ENCODE assay signal across 9 mouse cellular contexts in genomic region chr7:34606729-34607128, GRCm38 (mm10). TPM values are rescaled to one million over a fixed set of nuclear protein-coding genes. Genes with fewer than 3 reads are reported as not detected.
DNase-seq lines count a peak whose midpoint lies in the region; ATAC-seq lines count a peak whose summit lies in the region.
"Had no signal": no experiment of that assay in that cellular context is flagged by ENCODE, and none has a peak within 500 bp of the region (broad histone marks: within the 10 kb centered on the region; RNA-seq: fewer than 3 reads in every experiment).

No protein-coding gene starts in this region.

- H3K36me3 ChIP-seq in limb, embryonic 11.5 days (ENCODE audit: control insufficient read depth, insufficient read depth, low read length), result no peaks in the 10 kb centered on the region

- peak; percentile 94 to 95 for DNase-seq in cerebellum, postnatal 10 days
- no peak for DNase-seq in cerebellum, adult 11-12 months
- peak; percentile 22 for DNase-seq in right cerebral cortex, postnatal 4 days
- no peak for DNase-seq in right cerebral cortex, postnatal 25 days
- DNase-seq in limb, embryonic 11.5 days (ENCODE audit: low spot score), result peak; percentile 56
- DNase-seq in spleen, adult 18-20 months, result no peak
- DNase-seq in thymus, postnatal 14 days, result no peak
- no peak for DNase-seq in heart, adult 9 months (ENCODE audit: low spot score in 2 of 2)
- DNase-seq: right cerebral cortex, adult 18-20 months had no signal

- no peak overlapping the region for H3K4me3 ChIP-seq in limb, embryonic 11.5 days (ENCODE audit: low read depth, low read length)

- H3K4me1 ChIP-seq in limb, embryonic 11.5 days (ENCODE audit: control insufficient read depth, insufficient read depth, low read length), result peaks cover 35% of the 10 kb centered on the region

- 11% methylated on average over 11 of the region's 11 CpGs for WGBS in limb, embryonic 11.5 days

- H3K9me3 ChIP-seq in limb, embryonic 11.5 days (ENCODE audit: control insufficient read depth, low read length), result no peaks in the 10 kb centered on the region

- ATAC-seq in limb, embryonic 11.5 days (ENCODE audit: insufficient number of reproducible peaks, low FRiP score, low TSS enrichment, low read depth), result no peak

- H3K27ac ChIP-seq in limb, embryonic 11.5 days (replicated peaks; ENCODE audit: low read depth, low read length), result peak overlapping the region; percentile 37; the same call in 1 of the 2 replicates

- H3K9ac ChIP-seq in limb, embryonic 11.5 days (ENCODE audit: low read length), result no peak overlapping the region; the same call in 1 of the 2 replicates

- no peaks in the 10 kb centered on the region for H3K27me3 ChIP-seq in limb, embryonic 11.5 days (ENCODE audit: control insufficient read depth, insufficient read depth, low read length)

- H3K4me2 ChIP-seq in limb, embryonic 11.5 days (ENCODE audit: low read depth, severe bottlenecking), result no peak overlapping the region

RNA-seq across cellular contexts. Expression of gene Kctd15, which starts 49.8 kb away (rescaled TPM):
- polyA plus RNA-seq in limb, embryonic 11.5 days (2014; fragmentation: Nextera tagmentation; extraction: Ambion mirVana), result 23.4 and 28.2 TPM in 2 replicates

Comparison
In these comparisons a context has a peak if more than half of its experiments do, and no peak if none do; other contexts are left out.
1. DNase-seq: peak in cerebellum, postnatal 10 days (2 of 2), right cerebral cortex, postnatal 4 days (single experiment) and limb, embryonic 11.5 days (single experiment); none in cerebellum, adult 11-12 months (single experiment), right cerebral cortex, postnatal 25 days (single experiment), spleen, adult 18-20 months (0 of 2), thymus, postnatal 14 days (single experiment) and heart, adult 9 months (0 of 2).